ENCODE assay signal across 16 mouse cellular contexts in the genomic region with DNA sequence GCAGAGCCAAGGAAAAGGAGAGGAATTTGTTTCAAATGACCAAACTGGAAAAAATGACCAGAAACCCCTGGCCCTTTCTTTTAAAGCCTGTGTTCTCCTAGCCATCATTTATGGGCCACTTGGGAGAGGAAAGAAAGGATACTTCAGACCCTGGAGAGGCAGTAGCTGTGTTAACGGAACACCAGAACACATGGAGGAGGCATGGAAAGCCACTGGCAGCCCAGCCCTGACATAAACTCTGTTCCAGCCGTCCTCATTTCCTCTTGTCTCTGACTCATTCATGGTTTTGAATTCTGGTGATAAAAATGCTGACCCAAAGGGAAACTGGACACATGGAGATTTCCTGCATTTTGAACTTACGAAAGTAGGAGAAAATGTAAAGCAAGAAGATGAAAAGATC.
DNase-seq lines count a peak whose midpoint lies in the region.
"Had no signal": no experiment of that assay in that cellular context is flagged by ENCODE, and none has a peak within 500 bp of the region (broad histone marks: within the 10 kb centered on the region; RNA-seq: fewer than 3 reads in every experiment).

No protein-coding gene starts in this region.

- peak; percentile 82 for DNase-seq in heart, adult 11 months
- no peak for DNase-seq in heart, embryonic 10.5 days (ENCODE audit: low spot score)
- peak; percentile 5 to 14 for DNase-seq in kidney, postnatal 4 days
- no peak for DNase-seq in kidney, adult 8-10 months
- DNase-seq in adipocyte (ENCODE audit: low spot score) (peak; percentile 17), MN1 (ENCODE audit: low spot score) (no peak)
- DNase-seq in gastrocnemius, postnatal 14 days = peak; percentile 30
- DNase-seq: adrenal gland, adult 2 months; cerebellum, adult 8-10 months; spleen, adult 18-20 months; thymus, postnatal 25 days had no signal

- no peaks in the 10 kb centered on the region for H3K4me1 ChIP-seq in heart, embryonic 10.5 days
- H3K4me1 ChIP-seq: intestine, embryonic 15.5 days; liver, embryonic 15.5 days; midbrain, embryonic 13.5 days; stomach, embryonic 15.5 days had no signal

- H3K36me3 ChIP-seq in heart, embryonic 10.5 days = no peaks in the 10 kb centered on the region
- H3K36me3 ChIP-seq: intestine, embryonic 15.5 days; liver, embryonic 15.5 days; midbrain, embryonic 13.5 days; stomach, embryonic 15.5 days had no signal

- no peaks in the 10 kb centered on the region for H3K9me3 ChIP-seq in heart, embryonic 10.5 days
- H3K9me3 ChIP-seq: intestine, embryonic 15.5 days; liver, embryonic 15.5 days; stomach, embryonic 15.5 days had no signal

- intact Hi-C loops in gastrocnemius, postnatal 14 days (cut with DNase I; ENCODE audit: low total_unique reads) = no loop called here

- no peak overlapping the region for H3K4me3 ChIP-seq in heart, embryonic 10.5 days
- H3K4me3 ChIP-seq: erythroblast, embryonic 14.5 days; intestine, embryonic 15.5 days; liver, embryonic 15.5 days; midbrain, embryonic 13.5 days; stomach, embryonic 15.5 days had no signal

- no peak overlapping the region for H3K27ac ChIP-seq in heart, embryonic 10.5 days
- H3K27ac ChIP-seq: intestine, embryonic 15.5 days; liver, embryonic 15.5 days; midbrain, embryonic 13.5 days; stomach, embryonic 15.5 days had no signal

- WGBS in heart, embryonic 10.5 days = 67% methylated on average over 3 of the region's 3 CpGs

- no peaks in the 10 kb centered on the region for H3K27me3 ChIP-seq in heart, embryonic 10.5 days (ENCODE audit: insufficient read depth, poor library complexity, severe bottlenecking)
- H3K27me3 ChIP-seq: intestine, embryonic 15.5 days; liver, embryonic 15.5 days; midbrain, embryonic 13.5 days; stomach, embryonic 15.5 days had no signal

Comparison
In these comparisons a context has a peak if more than half of its experiments do, and no peak if none do; other contexts are left out.
1. DNase-seq: peak in heart, adult 11 months (single experiment), kidney, postnatal 4 days (2 of 2), adipocyte (single experiment) and gastrocnemius, postnatal 14 days (single experiment); none in heart, embryonic 10.5 days (single experiment), kidney, adult 8-10 months (0 of 2) and MN1 (single experiment).